Mouse (Mus musculus) limb, embryonic 13.5 days (tissue): Measurements from ENCODE around the gene Fam196b. TPM values are rescaled to one million over a fixed set of nuclear protein-coding genes. Genes with fewer than 3 reads are reported as not detected.

Source experiments
- ATAC-seq: fragments of 200-750 bp; cut with Nextera tagmentation; 2 replicates; pipeline ENCODE4 v1.8.0; 2017; ENCODE audit warnings: low read depth, moderate number of reproducible peaks, moderate TSS enrichment; ENCODE audit not compliant: low FRiP score
- H3K27ac ChIP-seq: fragments of 300-500 bp; sonication (generic); 2 replicates; pipeline ENCODE4 v1.5.1; 2015; ENCODE audit warnings: inconsistent platforms, mild to moderate bottlenecking, moderate library complexity
- H3K27me3 ChIP-seq: fragments of 300-500 bp; sonication (generic); 2 replicates; pipeline ENCODE4 v1.6.1; 2015; ENCODE audit warnings: mild to moderate bottlenecking, inconsistent platforms
- H3K36me3 ChIP-seq: fragments of 300-500 bp; sonication (generic); 2 replicates; pipeline ENCODE4 v1.6.1; 2015; ENCODE audit warnings: inconsistent platforms, mild to moderate bottlenecking, moderate library complexity
- H3K4me1 ChIP-seq: fragments of 300-500 bp; sonication (generic); 2 replicates; pipeline ENCODE4 v1.6.1; 2015; ENCODE audit warnings: inconsistent platforms
- H3K4me2 ChIP-seq: fragments of 300-500 bp; sonication (generic); replicated peaks from 2 replicates; pipeline ENCODE4 v1.6.1; 2015; ENCODE audit warnings: inconsistent platforms, mild to moderate bottlenecking, moderate library complexity
- H3K4me3 ChIP-seq: fragments of 300-500 bp; sonication (generic); 2 replicates; pipeline ENCODE4 v1.5.1; 2015; ENCODE audit warnings: moderate library complexity, mild to moderate bottlenecking, inconsistent platforms
- H3K9ac ChIP-seq: fragments of 300-500 bp; sonication (generic); 2 replicates; pipeline ENCODE4 v1.6.1; 2015; ENCODE audit warnings: mild to moderate bottlenecking, inconsistent platforms
- H3K9me3 ChIP-seq: fragments of 300-500 bp; sonication (generic); 2 replicates; pipeline ENCODE4 v1.6.1; 2016; ENCODE audit warnings: inconsistent platforms
- WGBS: fragments of 180-500 bp; shearing (Covaris S2); methylation state at CpG from one replicate; pipeline ENCODE4 v1.1.7; 2015; 5-methylcytosine and 5-hydroxymethylcytosine counted together
- polyA plus RNA-seq: library from polyadenylated mRNA; unstranded; fragments of >200 nt; fragmentation: Nextera tagmentation; extraction: Ambion mirVana; gene quantifications from 2 replicates; pipeline ENCODE4 v1.2.1, GENCODE M21; 2015

Gene Fam196b
- polyA plus RNA-seq, 1 experiment from 2014 or later: 2.1 TPM

GRCm38 (mm10) chr11:34416619-34416979, 102.0 kb downstream of the Fam196b start:
- no peaks in the 10 kb centered on the region for H3K36me3 ChIP-seq
- H3K4me1 ChIP-seq: 0 out of 2 replicates have a peak, but pooled peaks cover 4% of the 10 kb centered on the region
- peaks cover 8% of the 10 kb centered on the region; the same call in 1 of the 2 replicates for H3K27me3 ChIP-seq
- no peak overlapping the region for H3K9ac ChIP-seq
- ATAC-seq: no peak
- no peak overlapping the region for H3K27ac ChIP-seq
- WGBS: 83% methylated on average over 3 of the region's 3 CpGs
- H3K4me2 ChIP-seq: no peak overlapping the region
- H3K9me3 ChIP-seq: no peaks in the 10 kb centered on the region
- no peak overlapping the region for H3K4me3 ChIP-seq

DNA sequence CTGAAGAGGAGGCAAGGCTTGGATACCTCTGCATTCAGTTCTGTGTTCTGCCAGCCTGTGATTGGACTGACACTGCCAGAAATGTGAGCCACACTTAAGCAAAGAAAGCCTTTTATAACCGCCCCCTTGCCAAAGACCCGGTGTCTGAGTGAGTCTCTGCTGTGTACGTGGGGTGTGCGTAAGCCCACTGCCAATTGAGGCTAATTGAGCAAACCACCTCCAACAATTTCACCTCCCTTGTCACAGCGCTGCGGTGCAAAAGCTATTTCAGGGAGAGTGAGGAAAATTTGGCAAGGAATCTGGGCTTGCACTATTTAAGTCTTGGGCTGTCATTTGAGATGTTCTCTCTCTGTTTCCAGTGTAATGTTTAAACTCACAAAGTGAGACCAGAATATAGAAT, 106.4 kb downstream of the Fam196b start:
- ATAC-seq: no peak
- Histone ChIP-seq H3K27ac (no peak overlapping the region), H3K9ac (no peak overlapping the region), H3K4me2 (no peak overlapping the region), H3K4me3 (no peak overlapping the region), H3K4me1 (0 out of 2 replicates have a peak, but pooled peaks cover 4% of the 10 kb centered on the region), H3K27me3 (peaks cover 5% of the 10 kb centered on the region; the same call in 1 of the 2 replicates), H3K36me3 (no peaks in the 10 kb centered on the region), H3K9me3 (no peaks in the 10 kb centered on the region)
- WGBS: 44% methylated on average over 6 of the region's 6 CpGs

DNA sequence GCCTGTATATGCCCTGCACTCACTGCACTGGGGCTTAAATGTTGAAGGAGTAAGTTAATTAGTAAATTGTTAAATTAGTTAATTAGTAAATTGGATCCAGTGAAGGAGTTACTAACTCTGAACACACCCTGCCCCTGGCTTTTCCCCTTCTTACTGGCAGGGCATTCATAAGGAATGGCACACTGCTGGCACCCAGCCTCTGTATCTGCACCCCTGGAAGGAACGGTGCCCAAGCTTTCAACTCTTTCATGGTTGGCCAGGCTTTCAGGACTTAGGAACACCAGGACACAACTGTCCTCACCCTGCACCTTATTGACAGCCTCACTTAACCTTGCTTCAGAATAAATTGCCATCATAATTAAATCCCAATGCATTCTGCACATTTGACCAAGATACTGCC, 109.9 kb downstream of the Fam196b start:
- Histone ChIP-seq H3K27me3 (no peaks in the 10 kb centered on the region), H3K27ac (no peak overlapping the region), H3K9ac (no peak overlapping the region), H3K4me2 (no peak overlapping the region), H3K4me1 (no peaks in the 10 kb centered on the region), H3K4me3 (no peak overlapping the region), H3K9me3 (no peaks in the 10 kb centered on the region), H3K36me3 (no peaks in the 10 kb centered on the region)
- WGBS: 94% methylated on average over 1 of the region's 1 CpGs
- ATAC-seq: no peak

DNA sequence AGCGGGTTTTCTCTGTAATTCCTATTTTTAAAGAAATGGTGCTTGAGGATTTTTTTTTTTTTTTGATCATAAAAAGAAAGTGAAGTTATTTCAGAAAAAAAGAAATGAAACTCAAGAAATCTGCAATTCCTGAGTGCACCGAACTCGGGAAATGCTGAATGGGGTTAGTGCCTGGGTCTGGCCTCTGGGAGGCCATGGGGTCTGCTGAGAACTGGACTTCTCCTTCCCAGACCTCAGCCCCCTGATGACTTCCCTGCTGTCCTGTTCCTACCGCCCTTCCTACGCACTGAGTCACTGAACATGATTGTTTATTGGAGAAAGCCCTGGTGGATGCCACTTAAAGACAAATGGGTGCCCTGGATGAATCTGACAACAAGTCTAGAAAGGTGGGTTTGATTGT, 112.6 kb downstream of the Fam196b start:
- no peaks in the 10 kb centered on the region for H3K27me3 ChIP-seq
- WGBS: 81% methylated on average over 5 of the region's 5 CpGs
- ATAC-seq: no peak
- H3K9me3 ChIP-seq: no peaks in the 10 kb centered on the region
- H3K9ac ChIP-seq: no peak overlapping the region
- no peak overlapping the region for H3K4me3 ChIP-seq
- no peak overlapping the region for H3K4me2 ChIP-seq
- no peak overlapping the region for H3K27ac ChIP-seq
- no peaks in the 10 kb centered on the region for H3K36me3 ChIP-seq
- H3K4me1 ChIP-seq: no peaks in the 10 kb centered on the region

GRCm38 (mm10) chr11:34430940-34431339, 116.3 kb downstream of the Fam196b start:
- Histone ChIP-seq H3K27ac (no peak overlapping the region), H3K4me1 (no peaks in the 10 kb centered on the region), H3K36me3 (no peaks in the 10 kb centered on the region), H3K4me2 (no peak overlapping the region), H3K9ac (no peak overlapping the region), H3K27me3 (no peaks in the 10 kb centered on the region), H3K9me3 (no peaks in the 10 kb centered on the region), H3K4me3 (no peak overlapping the region)
- WGBS: 78% methylated on average over 4 of the region's 4 CpGs
- ATAC-seq: no peak

GRCm38 (mm10) chr11:34431371-34431770, 116.7 kb downstream of the Fam196b start:
- WGBS: 37% methylated on average over 5 of the region's 5 CpGs
- ATAC-seq: no peak

GRCm38 (mm10) chr11:34431978-34432377, 117.4 kb downstream of the Fam196b start:
- Histone ChIP-seq H3K9ac (no peak overlapping the region), H3K36me3 (no peaks in the 10 kb centered on the region), H3K4me1 (no peaks in the 10 kb centered on the region), H3K9me3 (no peaks in the 10 kb centered on the region), H3K27me3 (no peaks in the 10 kb centered on the region), H3K27ac (no peak overlapping the region), H3K4me2 (no peak overlapping the region), H3K4me3 (no peak overlapping the region)
- 66% methylated on average over 2 of the region's 2 CpGs for WGBS
- ATAC-seq: no peak

More at GRCm38 (mm10) chr11:34431371-34431770, 116.7 kb downstream of the Fam196b start:
- no peak overlapping the region for H3K4me2 ChIP-seq
- no peaks in the 10 kb centered on the region for H3K9me3 ChIP-seq
- no peaks in the 10 kb centered on the region for H3K4me1 ChIP-seq
- no peaks in the 10 kb centered on the region for H3K36me3 ChIP-seq
- H3K4me3 ChIP-seq: no peak overlapping the region
- H3K9ac ChIP-seq: no peak overlapping the region
- H3K27ac ChIP-seq: no peak overlapping the region
- no peaks in the 10 kb centered on the region for H3K27me3 ChIP-seq

DNA sequence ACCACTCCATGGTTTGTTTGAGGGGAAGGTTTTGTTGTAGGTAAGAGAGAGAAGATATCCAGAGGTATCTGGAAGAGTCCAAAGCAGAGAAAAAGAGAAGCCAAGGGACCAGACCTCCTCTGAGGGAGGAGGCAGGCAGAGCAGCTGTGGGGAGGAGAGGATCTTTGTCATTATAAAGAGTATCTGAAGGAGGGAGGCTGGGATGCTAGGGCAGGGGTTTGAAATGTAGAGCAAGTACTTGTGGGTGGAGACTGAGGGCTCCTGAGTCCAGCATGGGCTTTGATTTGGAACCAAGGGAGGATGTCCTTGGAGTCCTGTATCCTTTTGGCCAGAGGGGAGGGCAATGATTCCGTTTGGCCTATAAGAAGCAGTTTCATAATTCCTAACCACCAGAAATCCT, 122.8 kb downstream of the Fam196b start:
- no peak overlapping the region for H3K4me2 ChIP-seq
- ATAC-seq: no peak
- no peaks in the 10 kb centered on the region for H3K36me3 ChIP-seq
- H3K9me3 ChIP-seq: no peaks in the 10 kb centered on the region
- no peaks in the 10 kb centered on the region for H3K4me1 ChIP-seq
- H3K4me3 ChIP-seq: no peak overlapping the region
- H3K27ac ChIP-seq: no peak overlapping the region
- no peaks in the 10 kb centered on the region for H3K27me3 ChIP-seq
- WGBS: 50% methylated on average over 1 of the region's 1 CpGs
- no peak overlapping the region for H3K9ac ChIP-seq

- Histone ChIP-seq H3K4me1 (no peaks in the 10 kb centered on the region), H3K36me3 (no peaks in the 10 kb centered on the region), H3K4me2 (no peak overlapping the region), H3K9me3 (no peaks in the 10 kb centered on the region), H3K27ac (no peak overlapping the region), H3K4me3 (no peak overlapping the region), H3K27me3 (no peaks in the 10 kb centered on the region), H3K9ac (no peak overlapping the region)
- no peak for ATAC-seq
- WGBS: 68% methylated on average over 2 of the region's 2 CpGs
These were observed 123.8 kb downstream of the Fam196b start for GRCm38 (mm10) chr11:34438429-34438828.

GRCm38 (mm10) chr11:34447891-34448290, 133.3 kb downstream of the Fam196b start:
- H3K27me3 ChIP-seq: no peaks in the 10 kb centered on the region
- no peak overlapping the region for H3K4me2 ChIP-seq
- WGBS: 45% methylated on average over 4 of the region's 4 CpGs
- no peak overlapping the region for H3K9ac ChIP-seq
- ATAC-seq: no peak
- H3K4me1 ChIP-seq: no peaks in the 10 kb centered on the region
- no peak overlapping the region for H3K27ac ChIP-seq
- no peaks in the 10 kb centered on the region for H3K36me3 ChIP-seq
- H3K4me3 ChIP-seq: no peak overlapping the region
- H3K9me3 ChIP-seq: no peaks in the 10 kb centered on the region

- H3K4me3 ChIP-seq: no peak overlapping the region
- no peaks in the 10 kb centered on the region for H3K27me3 ChIP-seq
- no peak overlapping the region for H3K27ac ChIP-seq
- H3K36me3 ChIP-seq: no peaks in the 10 kb centered on the region
- 93% methylated on average over 4 of the region's 4 CpGs for WGBS
- no peaks in the 10 kb centered on the region for H3K4me1 ChIP-seq
- no peak overlapping the region for H3K9ac ChIP-seq
- H3K9me3 ChIP-seq: no peaks in the 10 kb centered on the region
- ATAC-seq: no peak
- H3K4me2 ChIP-seq: no peak overlapping the region
These were observed 135.3 kb downstream of the Fam196b start for GRCm38 (mm10) chr11:34449944-34450343.

- Histone ChIP-seq H3K4me2 (no peak overlapping the region), H3K4me3 (no peak overlapping the region), H3K27ac (no peak overlapping the region), H3K27me3 (no peaks in the 10 kb centered on the region), H3K4me1 (no peaks in the 10 kb centered on the region), H3K9me3 (no peaks in the 10 kb centered on the region), H3K36me3 (no peaks in the 10 kb centered on the region), H3K9ac (no peak overlapping the region)
- no peak for ATAC-seq
- 70% methylated on average over 1 of the region's 1 CpGs for WGBS
These were observed 152.4 kb downstream of the Fam196b start for GRCm38 (mm10) chr11:34467056-34467455.

DNA sequence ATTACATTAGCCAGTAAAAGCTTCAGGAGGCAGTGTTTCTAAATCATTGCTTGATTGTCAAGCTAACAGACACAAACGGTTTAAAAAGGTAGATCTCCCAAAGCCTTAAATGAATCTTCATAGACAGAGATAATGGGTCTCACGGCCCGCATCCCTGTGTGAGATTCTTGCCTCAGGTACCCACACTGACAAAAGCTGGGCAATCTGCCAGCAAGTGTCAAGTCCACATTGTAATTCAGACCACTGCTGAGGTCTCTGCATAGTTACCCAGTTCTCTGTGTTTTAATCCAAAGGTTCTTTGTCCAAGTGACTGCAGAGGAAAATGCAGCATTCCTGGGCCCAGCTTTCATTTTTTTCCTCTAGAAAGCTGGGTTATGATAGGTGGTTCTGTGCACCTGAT, 153.9 kb downstream of the Fam196b start:
- no peak for ATAC-seq
- Histone ChIP-seq H3K9ac (no peak overlapping the region), H3K4me3 (no peak overlapping the region), H3K4me2 (no peak overlapping the region), H3K36me3 (no peaks in the 10 kb centered on the region), H3K27me3 (no peaks in the 10 kb centered on the region), H3K4me1 (no peaks in the 10 kb centered on the region), H3K27ac (no peak overlapping the region), H3K9me3 (no peaks in the 10 kb centered on the region)
- 69% methylated on average over 3 of the region's 3 CpGs for WGBS
